Mouse (Mus musculus): ENCODE results near the gene Dnmt3l. TPM values are rescaled to one million over a fixed set of nuclear protein-coding genes. Genes with fewer than 3 reads are reported as not detected.

Gene Dnmt3l
- total RNA-seq (2014; rRNA removed; ENCODE audit: low replicate concordance) (not detected in 2 replicates), polyA plus RNA-seq (2015; fragmentation: Nextera tagmentation; extraction: Ambion mirVana) (not detected in 2 replicates)

DNA sequence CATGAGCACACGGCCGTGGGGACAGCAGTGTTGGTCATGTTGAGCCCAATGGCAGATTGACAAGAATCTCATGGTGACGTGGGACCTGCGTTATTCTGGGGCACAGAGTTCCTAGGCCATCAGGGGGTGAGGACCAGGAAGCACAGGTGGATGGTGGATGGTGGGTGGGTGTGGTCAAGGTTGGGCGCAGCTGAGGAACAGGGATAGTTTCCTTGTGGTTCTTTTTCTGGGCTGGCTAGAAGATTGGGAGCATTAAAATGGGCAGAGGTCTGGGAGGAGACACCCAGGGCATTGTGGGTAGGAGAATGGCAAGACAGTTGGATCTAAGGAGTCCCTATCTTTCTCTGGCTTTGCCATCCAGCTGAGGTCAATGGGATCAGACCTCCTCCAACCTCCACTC lies at the start of gene Dnmt3l:
Gene Dnmt3l, plus strand, starts transcription at position 301 of the 400 bp plus-strand sequence.
- Histone ChIP-seq H3K4me2 (ENCODE audit: low read depth, low read length) (no peak within 1 kb of the TSS), H3K9ac (replicated peaks; ENCODE audit: low read depth, low read length) (no peak within 1 kb of the TSS), H3K27ac (ENCODE audit: low read depth) (no peak within 1 kb of the TSS), H3K36me3 (replicated peaks; ENCODE audit: control insufficient read depth, insufficient read depth, low read length) (no peaks in the 10 kb centered on the region), H3K4me3 (ENCODE audit: low read depth, low read length) (no peak within 1 kb of the TSS), H3K27me3 (ENCODE audit: control insufficient read depth, insufficient read depth, low read length) (peaks cover 13% of the 10 kb centered on the region), H3K9me3 (replicated peaks; ENCODE audit: control insufficient read depth, low read length) (no peaks in the 10 kb centered on the region), H3K4me1 (ENCODE audit: control insufficient read depth, insufficient read depth) (0 out of 2 replicates have a peak, but pooled peaks cover 4% of the 10 kb centered on the region)
- 81% methylated on average over 5 of the region's 5 CpGs for WGBS
- no peak for ATAC-seq (ENCODE audit: insufficient read depth, low read depth)
- no peak for DNase-seq (ENCODE audit: low spot score)
- TF ChIP-seq EP300 (IDR thresholded peaks at IDR 0.05; ENCODE audit: low read depth) (no peak), CTCF (IDR thresholded peaks at IDR 0.05; ENCODE audit: low read depth) (no peak)

GRCm38 (mm10) chr10:77995639-77996038 lies 46.1 kb upstream of the Dnmt3l start:
- Histone ChIP-seq H3K9ac (replicated peaks; ENCODE audit: low read depth, low read length) (no peak overlapping the region), H3K4me3 (ENCODE audit: low read depth, low read length) (no peak overlapping the region), H3K9me3 (replicated peaks; ENCODE audit: control insufficient read depth, low read length) (no peaks in the 10 kb centered on the region), H3K4me1 (ENCODE audit: control insufficient read depth, insufficient read depth) (no peaks in the 10 kb centered on the region), H3K27ac (ENCODE audit: low read depth) (no peak overlapping the region), H3K4me2 (ENCODE audit: low read depth, low read length) (no peak overlapping the region), H3K36me3 (replicated peaks; ENCODE audit: control insufficient read depth, insufficient read depth, low read length) (peaks cover 91% of the 10 kb centered on the region), H3K27me3 (ENCODE audit: control insufficient read depth, insufficient read depth, low read length) (no peaks in the 10 kb centered on the region)
- no peak for ATAC-seq (ENCODE audit: insufficient read depth, low read depth)
- TF ChIP-seq EP300 (IDR thresholded peaks at IDR 0.05; ENCODE audit: low read depth) (no peak), CTCF (IDR thresholded peaks at IDR 0.05; ENCODE audit: low read depth) (no peak)
- 60% methylated on average over 3 of the region's 3 CpGs for WGBS
- no peak for DNase-seq (ENCODE audit: low spot score)

- WGBS = 89% methylated on average over 5 of the region's 5 CpGs
- TF ChIP-seq EP300 (IDR thresholded peaks at IDR 0.05; ENCODE audit: low read depth) (no peak), CTCF (IDR thresholded peaks at IDR 0.05; ENCODE audit: low read depth) (no peak)
Observed at GRCm38 (mm10) chr10:78000200-78000599, 41.5 kb upstream of the Dnmt3l start.

DNA sequence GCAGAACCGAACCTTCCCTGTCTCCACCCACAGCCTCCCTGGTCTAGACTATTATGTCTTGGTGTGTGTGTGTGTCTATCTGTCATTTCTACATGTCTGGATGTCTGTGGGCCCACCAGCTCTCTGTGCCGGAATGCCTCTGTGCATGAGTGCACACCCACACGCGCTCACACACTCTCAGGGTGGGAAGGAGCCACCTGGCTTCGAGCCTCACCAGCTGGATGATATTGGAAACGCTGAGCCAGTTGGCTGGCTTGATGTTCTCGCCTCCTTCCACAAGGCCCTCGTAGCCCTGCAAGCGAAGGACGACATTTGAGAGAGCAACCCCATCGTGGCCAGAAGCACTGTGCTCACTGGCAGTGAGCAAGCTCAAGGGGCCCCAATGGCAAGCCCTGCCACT lies 40.0 kb upstream of the Dnmt3l start:
- H3K4me1 ChIP-seq (ENCODE audit: control insufficient read depth, insufficient read depth) = peaks cover 4% of the 10 kb centered on the region
- DNase-seq (ENCODE audit: low spot score) (no peak), ATAC-seq (ENCODE audit: insufficient read depth, low read depth) (no peak)
- no peaks in the 10 kb centered on the region for H3K27me3 ChIP-seq (ENCODE audit: control insufficient read depth, insufficient read depth, low read length)
- no peak overlapping the region for H3K27ac ChIP-seq (ENCODE audit: low read depth)
- no peak overlapping the region for H3K4me2 ChIP-seq (ENCODE audit: low read depth, low read length)
- H3K9me3 ChIP-seq (replicated peaks; ENCODE audit: control insufficient read depth, low read length) = no peaks in the 10 kb centered on the region
- 80% methylated on average over 11 of the region's 11 CpGs for WGBS
- no peak overlapping the region for H3K4me3 ChIP-seq (ENCODE audit: low read depth, low read length)
- TF ChIP-seq CTCF (IDR thresholded peaks at IDR 0.05; ENCODE audit: low read depth) (no peak), EP300 (IDR thresholded peaks at IDR 0.05; ENCODE audit: low read depth) (no peak)
- no peak overlapping the region for H3K9ac ChIP-seq (replicated peaks; ENCODE audit: low read depth, low read length)
- peaks cover 71% of the 10 kb centered on the region for H3K36me3 ChIP-seq (replicated peaks; ENCODE audit: control insufficient read depth, insufficient read depth, low read length)

More at GRCm38 (mm10) chr10:78000200-78000599, 41.5 kb upstream of the Dnmt3l start:
- no peak overlapping the region for H3K4me3 ChIP-seq (ENCODE audit: low read depth, low read length)
- ATAC-seq (ENCODE audit: insufficient read depth, low read depth) = no peak
- H3K4me1 ChIP-seq (ENCODE audit: control insufficient read depth, insufficient read depth) = no peaks in the 10 kb centered on the region
- no peak for DNase-seq (ENCODE audit: low spot score)
- H3K36me3 ChIP-seq (replicated peaks; ENCODE audit: control insufficient read depth, insufficient read depth, low read length) = peaks cover 82% of the 10 kb centered on the region
- H3K27me3 ChIP-seq (ENCODE audit: control insufficient read depth, insufficient read depth, low read length) = no peaks in the 10 kb centered on the region
- no peak overlapping the region for H3K27ac ChIP-seq (ENCODE audit: low read depth)
- H3K9ac ChIP-seq (replicated peaks; ENCODE audit: low read depth, low read length) = no peak overlapping the region
- no peak overlapping the region for H3K4me2 ChIP-seq (ENCODE audit: low read depth, low read length)
- H3K9me3 ChIP-seq (replicated peaks; ENCODE audit: control insufficient read depth, low read length) = no peaks in the 10 kb centered on the region

DNA sequence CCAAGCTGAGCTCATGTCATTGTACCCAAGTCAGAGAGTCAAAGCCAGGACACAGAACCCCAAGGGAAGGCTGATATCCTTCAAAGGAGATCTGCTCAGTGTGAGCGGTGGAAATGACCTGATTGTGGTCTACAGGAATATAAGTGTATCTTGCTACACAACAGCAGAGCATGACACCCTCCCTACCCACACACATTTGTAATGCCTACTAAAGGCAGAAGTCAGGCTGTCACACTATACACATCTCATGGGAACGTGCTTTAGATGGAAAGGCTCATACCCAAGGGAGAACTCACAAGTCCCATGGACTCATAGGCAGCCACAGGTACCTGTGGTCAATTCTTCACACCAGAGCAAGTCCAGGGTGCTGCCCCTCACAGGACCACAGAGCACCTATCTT lies 39.4 kb upstream of the Dnmt3l start:
- H3K4me3 ChIP-seq (ENCODE audit: low read depth, low read length) = no peak overlapping the region
- peaks cover 68% of the 10 kb centered on the region for H3K36me3 ChIP-seq (replicated peaks; ENCODE audit: control insufficient read depth, insufficient read depth, low read length)
- ATAC-seq (ENCODE audit: insufficient read depth, low read depth) = no peak
- H3K27ac ChIP-seq (ENCODE audit: low read depth) = no peak overlapping the region
- H3K4me2 ChIP-seq (ENCODE audit: low read depth, low read length) = no peak overlapping the region
- H3K27me3 ChIP-seq (ENCODE audit: control insufficient read depth, insufficient read depth, low read length) = no peaks in the 10 kb centered on the region
- TF ChIP-seq CTCF (IDR thresholded peaks at IDR 0.05; ENCODE audit: low read depth) (no peak), EP300 (IDR thresholded peaks at IDR 0.05; ENCODE audit: low read depth) (no peak)
- H3K9ac ChIP-seq (replicated peaks; ENCODE audit: low read depth, low read length) = no peak overlapping the region
- H3K9me3 ChIP-seq (replicated peaks; ENCODE audit: control insufficient read depth, low read length) = no peaks in the 10 kb centered on the region
- peaks cover 9% of the 10 kb centered on the region for H3K4me1 ChIP-seq (ENCODE audit: control insufficient read depth, insufficient read depth)
- no peak for DNase-seq (ENCODE audit: low spot score)
- WGBS = 77% methylated on average over 2 of the region's 2 CpGs

DNA sequence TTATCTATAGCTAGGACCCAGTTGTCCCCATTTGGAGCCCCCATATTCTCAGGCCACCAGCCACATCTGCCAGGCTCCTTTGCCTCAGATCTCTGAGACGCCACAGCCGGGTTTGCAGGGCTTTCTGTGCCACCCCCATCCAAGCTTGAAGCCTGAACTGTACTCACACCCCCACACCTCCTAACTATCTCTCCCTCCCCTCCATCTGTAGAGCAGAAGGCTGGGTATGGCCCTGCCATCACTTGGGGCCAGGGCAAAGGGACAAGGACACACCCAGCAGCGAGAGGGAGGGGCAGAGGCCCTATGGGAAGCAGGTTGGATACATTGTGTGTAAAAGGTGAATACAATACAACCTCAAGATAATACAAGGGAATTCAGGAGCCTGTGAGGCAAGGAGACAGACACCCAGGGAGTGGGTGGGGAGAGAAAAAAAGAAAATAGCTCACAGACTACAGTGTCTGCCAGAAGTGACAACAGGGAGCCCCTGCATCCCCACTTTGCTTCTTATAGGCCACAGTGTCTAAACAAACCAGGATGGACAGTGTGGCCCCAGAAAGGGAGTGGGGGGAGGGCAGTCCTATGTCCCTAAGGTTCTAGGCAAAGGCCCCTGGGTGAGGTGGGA lies 37.2 kb upstream of the Dnmt3l start:
- TF ChIP-seq CTCF (IDR thresholded peaks at IDR 0.05; ENCODE audit: low read depth) (no peak), EP300 (IDR thresholded peaks at IDR 0.05; ENCODE audit: low read depth) (no peak)
- H3K9ac ChIP-seq (replicated peaks; ENCODE audit: low read depth, low read length) = no peak overlapping the region
- peaks cover 26% of the 10 kb centered on the region for H3K4me1 ChIP-seq (ENCODE audit: control insufficient read depth, insufficient read depth)
- H3K9me3 ChIP-seq (replicated peaks; ENCODE audit: control insufficient read depth, low read length) = no peaks in the 10 kb centered on the region
- DNase-seq (ENCODE audit: low spot score) = no peak
- no peak overlapping the region for H3K27ac ChIP-seq (ENCODE audit: low read depth)
- H3K36me3 ChIP-seq (replicated peaks; ENCODE audit: control insufficient read depth, insufficient read depth, low read length) = peaks cover 45% of the 10 kb centered on the region
- no peak for ATAC-seq (ENCODE audit: insufficient read depth, low read depth)
- 85% methylated on average over 3 of the region's 3 CpGs for WGBS
- no peak overlapping the region for H3K4me3 ChIP-seq (ENCODE audit: low read depth, low read length)
- no peak overlapping the region for H3K4me2 ChIP-seq (ENCODE audit: low read depth, low read length)
- H3K27me3 ChIP-seq (ENCODE audit: control insufficient read depth, insufficient read depth, low read length) = no peaks in the 10 kb centered on the region

All from heart, postnatal 0 days (tissue).